Mouse (Mus musculus): ENCODE data around the gene Pcnt.

DNA sequence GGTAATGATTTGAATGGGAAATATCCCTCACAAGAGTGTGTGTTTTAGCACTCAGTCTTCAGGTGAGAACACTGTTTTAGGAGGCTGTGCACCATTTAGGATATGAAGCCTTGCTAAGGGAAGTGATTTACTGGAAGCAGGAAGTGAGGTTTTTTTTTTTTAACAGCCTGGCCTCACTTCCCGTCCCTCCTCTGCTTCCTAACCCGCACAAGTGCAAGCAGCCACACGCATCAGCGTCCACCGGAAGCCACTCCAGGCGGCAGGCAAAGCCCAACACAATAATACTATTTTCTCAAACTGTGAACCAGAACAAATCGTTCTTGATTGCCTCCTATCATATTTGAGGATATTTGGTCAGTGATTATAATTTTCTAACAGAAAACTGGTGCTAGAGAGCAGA is 90.6 kb downstream of the Pcnt start:
- TF ChIP-seq CTCF (IDR thresholded peaks at IDR 0.05): no peak
- TF ChIP-seq POLR2A (IDR thresholded peaks at IDR 0.05; ENCODE audit: insufficient read depth, low read depth, low read length): no peak
- no peak for TF ChIP-seq EP300 (IDR thresholded peaks at IDR 0.05; ENCODE audit: insufficient read depth, low read depth, low read length)

All from heart, adult 2 months (tissue).